15 mouse cellular contexts compared by ENCODE assay signal in the genomic region with DNA sequence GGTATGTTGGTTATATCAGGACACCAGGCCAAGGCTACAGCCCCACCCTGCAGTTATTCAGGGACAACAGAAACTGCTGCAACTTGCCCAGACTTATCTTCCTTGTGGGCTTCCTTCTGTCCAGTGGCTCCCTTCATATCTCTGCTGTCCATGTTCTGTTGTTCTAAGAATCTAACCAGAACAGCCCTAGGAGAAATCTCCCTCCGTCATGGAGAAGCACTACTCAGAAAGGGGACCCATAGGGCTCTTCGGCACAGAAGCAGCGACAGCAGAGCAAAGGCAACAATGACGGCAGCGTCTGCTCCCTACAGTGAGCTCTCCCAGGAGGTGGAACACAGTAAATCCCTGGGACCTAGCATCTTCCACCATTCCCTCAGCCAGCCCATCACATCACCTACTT.
DNase-seq lines count a peak whose midpoint lies in the region; ATAC-seq and TF ChIP-seq lines count a peak whose summit lies in the region.
"Had no signal": no experiment of that assay in that cellular context is flagged by ENCODE, and none has a peak within 500 bp of the region (broad histone marks: within the 10 kb centered on the region; RNA-seq: fewer than 3 reads in every experiment).

No protein-coding gene starts in this region.

- peak overlapping the region; percentile 12; the same call in 1 of the 2 replicates for H3K4me2 ChIP-seq in heart, embryonic 13.5 days
- peak overlapping the region; percentile 42; the same call in 1 of the 2 replicates for H3K4me2 ChIP-seq in liver, postnatal 0 days (ENCODE audit: low read depth, low read length)
- H3K4me2 ChIP-seq in hindbrain, embryonic 13.5 days: no peak overlapping the region
- H3K4me2 ChIP-seq: limb, embryonic 12.5 days had no signal

- H3K9me3 ChIP-seq in heart, embryonic 13.5 days: no peaks in the 10 kb centered on the region
- H3K9me3 ChIP-seq in erythroblast, embryonic 14.5 days (ENCODE audit: control insufficient read depth, low read length): no peaks in the 10 kb centered on the region
- no peaks in the 10 kb centered on the region for H3K9me3 ChIP-seq in liver, postnatal 0 days (ENCODE audit: low read length)
- H3K9me3 ChIP-seq in forebrain, embryonic 10.5 days: no peaks in the 10 kb centered on the region
- no peaks in the 10 kb centered on the region for H3K9me3 ChIP-seq in hindbrain, embryonic 13.5 days
- H3K9me3 ChIP-seq: limb, embryonic 12.5 days had no signal

- 76% methylated on average over 5 of the region's 5 CpGs for WGBS in heart, embryonic 13.5 days
- WGBS in liver, postnatal 0 days (ENCODE audit: insufficient replicate concordance): 58% methylated on average over 5 of the region's 5 CpGs
- 85% methylated on average over 5 of the region's 5 CpGs for WGBS in forebrain, embryonic 10.5 days
- 90% methylated on average over 5 of the region's 5 CpGs for WGBS in hindbrain, embryonic 13.5 days

- no peak for TF ChIP-seq CTCF in liver, postnatal 0 days (IDR thresholded peaks at IDR 0.05; ENCODE audit: low read depth)

- no peak for DNase-seq in heart, postnatal 25 days (ENCODE audit: low spot score)
- DNase-seq in MEL-GATA-1-ER (ENCODE audit: extremely low read depth, low read depth): peak; percentile 77
- no peak for DNase-seq in liver, postnatal 0 days
- DNase-seq in forebrain, embryonic 10.5 days (ENCODE audit: extremely low spot score, low spot score): no peak
- DNase-seq in ovary, postnatal 10 days (ENCODE audit: low spot score): no peak
- DNase-seq: adrenal gland, postnatal 10 days; cerebellum, postnatal 10 days; thymus, postnatal 36 days had no signal

- no peak overlapping the region; the same call in 1 of the 2 replicates for H3K27ac ChIP-seq in heart, embryonic 13.5 days (replicated peaks)
- no peak overlapping the region; the same call in 1 of the 2 replicates for H3K27ac ChIP-seq in liver, postnatal 0 days (ENCODE audit: low read depth)
- no peak overlapping the region for H3K27ac ChIP-seq in forebrain, embryonic 10.5 days
- H3K27ac ChIP-seq in hindbrain, embryonic 13.5 days: no peak overlapping the region
- H3K27ac ChIP-seq: kidney, postnatal 0 days; layer of hippocampus, adult 2 months; left cerebral cortex, adult 2 months; limb, embryonic 12.5 days had no signal

- TF ChIP-seq EP300 in liver, postnatal 0 days (IDR thresholded peaks at IDR 0.05; ENCODE audit: low read depth): peak; percentile 95

- intact Hi-C loops in heart, postnatal 25 days (cut with DNase I): no loop called here

- peaks cover 5% of the 10 kb centered on the region for H3K4me1 ChIP-seq in heart, embryonic 13.5 days
- peaks cover 56% of the 10 kb centered on the region for H3K4me1 ChIP-seq in erythroblast, embryonic 14.5 days (ENCODE audit: control insufficient read depth)
- peaks cover 10% of the 10 kb centered on the region; the same call in 1 of the 2 replicates for H3K4me1 ChIP-seq in liver, postnatal 0 days (ENCODE audit: insufficient read depth)
- 0 out of 2 replicates have a peak, but pooled peaks cover 4% of the 10 kb centered on the region for H3K4me1 ChIP-seq in forebrain, embryonic 10.5 days
- H3K4me1 ChIP-seq in hindbrain, embryonic 13.5 days (replicated peaks): no peaks in the 10 kb centered on the region
- H3K4me1 ChIP-seq: limb, embryonic 12.5 days had no signal

- H3K27me3 ChIP-seq in heart, embryonic 13.5 days (replicated peaks): no peaks in the 10 kb centered on the region
- no peaks in the 10 kb centered on the region for H3K27me3 ChIP-seq in erythroblast, embryonic 14.5 days (ENCODE audit: control insufficient read depth)
- no peaks in the 10 kb centered on the region for H3K27me3 ChIP-seq in liver, postnatal 0 days (ENCODE audit: insufficient read depth, low read length)
- no peaks in the 10 kb centered on the region for H3K27me3 ChIP-seq in forebrain, embryonic 10.5 days (ENCODE audit: poor library complexity, severe bottlenecking)
- H3K27me3 ChIP-seq in hindbrain, embryonic 13.5 days: no peaks in the 10 kb centered on the region
- H3K27me3 ChIP-seq: limb, embryonic 12.5 days had no signal

- ATAC-seq in heart, embryonic 13.5 days (ENCODE audit: extremely low read depth, insufficient number of reproducible peaks, low FRiP score, low TSS enrichment): no peak
- ATAC-seq in liver, postnatal 0 days: peak; percentile 88
- ATAC-seq in hindbrain, embryonic 13.5 days (ENCODE audit: low FRiP score): no peak

- H3K4me3 ChIP-seq in heart, embryonic 13.5 days: no peak overlapping the region
- peak overlapping the region; percentile 39 for H3K4me3 ChIP-seq in erythroblast, embryonic 14.5 days (replicated peaks)
- no peak overlapping the region for H3K4me3 ChIP-seq in liver, postnatal 0 days (ENCODE audit: low read depth, low read length)
- H3K4me3 ChIP-seq in forebrain, embryonic 10.5 days: no peak overlapping the region
- H3K4me3 ChIP-seq in hindbrain, embryonic 13.5 days: no peak overlapping the region
- H3K4me3 ChIP-seq: layer of hippocampus, adult 2 months; left cerebral cortex, adult 2 months; limb, embryonic 12.5 days had no signal

- H3K9ac ChIP-seq in heart, embryonic 13.5 days: no peak overlapping the region
- no peak overlapping the region for H3K9ac ChIP-seq in liver, postnatal 0 days (replicated peaks)
- no peak overlapping the region for H3K9ac ChIP-seq in hindbrain, embryonic 13.5 days
- H3K9ac ChIP-seq: limb, embryonic 12.5 days had no signal

- peaks cover 35% of the 10 kb centered on the region for H3K36me3 ChIP-seq in heart, embryonic 13.5 days
- peaks cover 81% of the 10 kb centered on the region for H3K36me3 ChIP-seq in erythroblast, embryonic 14.5 days (ENCODE audit: control insufficient read depth)
- no peaks in the 10 kb centered on the region for H3K36me3 ChIP-seq in liver, postnatal 0 days (replicated peaks; ENCODE audit: insufficient read depth, low read length)
- H3K36me3 ChIP-seq in forebrain, embryonic 10.5 days (replicated peaks): peaks cover 80% of the 10 kb centered on the region
- H3K36me3 ChIP-seq in hindbrain, embryonic 13.5 days: peaks cover 31% of the 10 kb centered on the region
